Mouse (Mus musculus): ENCODE data around the gene Xpnpep1. TPM values are rescaled to one million over a fixed set of nuclear protein-coding genes. Genes with fewer than 3 reads are reported as not detected.

Gene Xpnpep1
- total RNA-seq (2021): 10 to 100 TPM; 79.1 to 85.7 TPM

DNA sequence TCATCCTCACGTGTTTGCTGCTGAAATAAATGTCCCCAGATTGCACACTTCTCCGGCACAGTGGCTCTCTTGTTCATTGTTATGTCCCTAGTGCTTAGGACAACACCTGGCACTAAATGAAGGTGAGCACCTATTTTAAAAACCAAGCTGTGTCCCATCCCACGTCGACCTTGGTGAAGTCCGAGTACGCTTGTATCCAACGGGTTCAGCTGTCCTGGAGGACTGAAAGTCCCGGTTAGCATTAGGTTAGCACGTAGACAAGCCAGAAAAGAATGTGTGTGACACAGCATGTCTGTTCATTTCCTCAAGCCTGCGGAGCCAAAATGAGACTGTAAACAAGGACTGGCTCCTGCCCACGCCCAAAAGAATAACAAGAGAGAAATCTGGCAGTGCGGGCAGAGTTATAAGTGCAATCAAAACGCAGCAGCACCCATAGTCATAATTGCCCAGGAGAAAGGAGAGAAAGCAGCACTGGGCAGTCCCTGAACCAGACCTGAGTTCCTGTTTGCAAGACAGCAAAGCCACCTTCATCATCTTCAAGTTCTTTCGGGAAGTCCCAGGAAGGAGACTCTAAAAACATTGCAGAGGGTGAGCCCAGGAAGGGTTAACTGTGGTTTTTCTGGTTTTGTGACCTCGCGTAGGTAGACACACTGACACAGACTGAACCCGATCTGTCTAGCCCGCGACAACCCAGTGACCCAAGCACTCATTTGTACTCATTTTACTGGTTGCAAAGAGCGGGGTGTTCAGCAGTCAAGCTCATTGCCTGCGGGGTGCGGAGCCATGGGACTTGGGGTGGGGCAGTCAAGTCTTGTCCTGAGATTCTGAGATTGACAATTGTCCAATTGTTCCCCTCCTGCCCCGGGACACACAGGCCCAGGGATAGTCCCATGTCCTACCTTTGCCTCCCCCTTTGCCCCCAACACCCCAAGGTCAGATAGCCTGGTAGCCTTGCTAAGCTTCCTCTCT is at the start of gene Xpnpep1:
Gene Xpnpep1 (minus strand): TSS at position 51 of the 969 bp plus-strand sequence.
- no peak for DNase-seq
- intact Hi-C loops (cut with DNase I): loop anchor here (2.0 kb wide), 1 partner anchor 42 kb away; no protein-coding TSS in a partner anchor

- DNase-seq: peak; percentile 36 to 50
- intact Hi-C loops (cut with DNase I): no loop called here
These were observed 47.5 kb upstream of the Xpnpep1 start for GRCm38 (mm10) chr19:53087268-53088143.

GRCm38 (mm10) chr19:53086861-53087260 is 46.8 kb upstream of the Xpnpep1 start:
- intact Hi-C loops (cut with DNase I): no loop called here
- peak in 1 of 2 experiments; percentile 33 for DNase-seq

DNA sequence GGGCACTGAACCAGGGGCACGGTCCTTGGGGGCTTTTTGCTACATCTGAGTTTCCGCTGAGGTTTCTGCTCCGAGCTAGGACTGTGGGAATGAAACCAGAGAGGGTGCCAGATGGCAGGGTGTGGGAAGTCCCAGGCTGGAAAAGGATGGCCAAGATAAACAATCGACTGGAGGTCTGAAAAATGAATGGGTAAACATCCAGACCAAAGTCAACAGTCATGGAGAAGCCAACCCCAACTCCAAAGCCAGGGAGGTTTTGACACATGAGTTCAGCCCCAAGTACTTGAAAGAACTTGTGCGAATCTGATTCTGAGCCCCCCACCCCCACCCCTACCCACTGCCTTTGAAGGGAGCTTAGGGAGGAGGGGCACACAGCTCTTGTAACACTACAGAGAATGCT is 44.7 kb upstream of the Xpnpep1 start:
- DNase-seq: peak; percentile 46 to 48
- intact Hi-C loops (cut with DNase I): no loop called here

DNA sequence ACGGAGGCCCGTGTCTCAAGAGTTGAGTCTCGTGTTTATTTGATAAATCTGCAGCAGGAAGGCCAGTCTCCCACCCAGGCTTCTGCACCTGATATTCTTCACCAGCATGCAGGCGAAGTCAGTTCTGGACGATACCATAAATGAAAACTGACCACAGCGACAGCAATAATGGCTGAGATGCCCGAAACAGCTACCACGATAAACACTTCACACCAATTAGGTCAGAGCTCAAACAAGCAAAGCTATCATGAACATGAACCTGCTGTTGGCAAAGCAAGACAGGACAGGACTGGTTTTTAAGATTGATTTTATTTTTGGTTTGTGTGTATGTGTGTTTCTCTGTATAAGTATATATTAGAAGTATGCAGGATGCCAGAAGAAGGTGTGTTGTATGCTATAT is 42.8 kb upstream of the Xpnpep1 start:
- intact Hi-C loops (cut with DNase I): loop anchor here (2.0 kb wide), 1 partner anchor 42 kb away; the partner anchor contains the start of gene Xpnpep1

GRCm38 (mm10) chr19:53081339-53081738 is 41.3 kb upstream of the Xpnpep1 start:
- intact Hi-C loops (cut with DNase I): no loop called here
- no peak for DNase-seq

More for the DNA sequence above, 42.8 kb upstream of the Xpnpep1 start:
- no peak for DNase-seq

GRCm38 (mm10) chr19:53080921-53081320 is 40.9 kb upstream of the Xpnpep1 start:
- DNase-seq: no peak
- intact Hi-C loops (cut with DNase I): no loop called here

- intact Hi-C loops (cut with DNase I): no loop called here
- DNase-seq: no peak
These were observed 40.5 kb upstream of the Xpnpep1 start for GRCm38 (mm10) chr19:53080487-53080886.

DNA sequence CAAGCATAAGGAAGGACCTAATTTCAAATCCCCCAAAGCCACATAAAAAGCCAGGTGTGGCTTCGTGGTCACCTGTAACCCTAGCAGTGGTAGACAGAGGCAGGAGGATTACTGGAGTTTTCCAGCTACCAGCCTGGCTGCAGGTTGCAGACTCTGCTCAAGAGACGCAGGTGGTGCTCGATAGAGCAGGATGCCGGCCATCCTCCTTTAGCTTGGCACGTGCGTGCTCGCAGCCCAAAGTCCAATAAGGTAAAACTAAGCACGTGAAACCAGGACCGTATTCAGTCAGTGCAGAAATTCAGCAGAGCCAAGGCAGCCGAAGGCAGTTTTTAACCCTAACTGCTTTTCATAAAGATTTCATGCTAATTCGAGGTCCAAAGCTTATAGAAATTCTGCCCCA is 40.0 kb upstream of the Xpnpep1 start:
- intact Hi-C loops (cut with DNase I): no loop called here
- DNase-seq: no peak

DNA sequence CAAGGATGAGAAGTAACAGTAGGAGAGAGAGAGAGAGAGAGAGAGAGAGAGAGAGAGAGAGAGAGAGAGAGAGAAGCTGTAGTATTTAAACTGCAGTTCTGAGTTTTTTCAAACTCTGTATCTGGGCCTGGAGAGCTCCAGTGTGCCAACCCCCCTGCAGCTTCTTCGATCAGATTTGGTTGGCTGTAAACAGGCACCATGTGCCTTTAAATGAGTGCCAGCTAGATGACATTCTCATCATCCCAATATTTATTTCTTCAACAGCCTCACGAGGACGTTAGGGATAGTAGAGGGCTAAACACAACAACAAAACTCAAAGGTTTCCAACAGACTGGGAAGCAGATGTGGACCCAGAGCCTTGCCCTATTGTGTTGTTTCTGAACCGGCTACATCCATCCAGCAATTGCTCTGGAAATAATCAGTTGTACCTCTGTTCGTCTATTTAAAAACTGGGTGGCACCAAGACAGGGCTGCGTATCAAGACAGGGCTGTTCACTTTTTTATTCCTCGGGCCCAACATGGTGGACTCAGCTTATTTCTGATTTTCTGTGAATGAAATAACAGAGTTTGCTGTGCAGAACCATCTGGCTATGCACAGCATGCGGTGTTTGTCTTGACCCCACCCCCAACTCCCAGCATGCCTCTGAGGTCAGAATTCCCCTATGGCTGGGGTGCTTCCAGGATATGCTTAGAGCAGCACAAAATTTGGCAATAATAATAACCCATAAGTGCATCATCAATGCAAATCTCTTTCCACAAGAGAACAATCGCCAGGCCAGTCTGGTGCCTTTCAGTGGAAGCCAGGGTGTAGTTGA is 38.5 kb upstream of the Xpnpep1 start:
- no peak for DNase-seq
- intact Hi-C loops (cut with DNase I): no loop called here

GRCm38 (mm10) chr19:53077278-53077677 is 37.3 kb upstream of the Xpnpep1 start:
- DNase-seq: no peak
- intact Hi-C loops (cut with DNase I): no loop called here

DNA sequence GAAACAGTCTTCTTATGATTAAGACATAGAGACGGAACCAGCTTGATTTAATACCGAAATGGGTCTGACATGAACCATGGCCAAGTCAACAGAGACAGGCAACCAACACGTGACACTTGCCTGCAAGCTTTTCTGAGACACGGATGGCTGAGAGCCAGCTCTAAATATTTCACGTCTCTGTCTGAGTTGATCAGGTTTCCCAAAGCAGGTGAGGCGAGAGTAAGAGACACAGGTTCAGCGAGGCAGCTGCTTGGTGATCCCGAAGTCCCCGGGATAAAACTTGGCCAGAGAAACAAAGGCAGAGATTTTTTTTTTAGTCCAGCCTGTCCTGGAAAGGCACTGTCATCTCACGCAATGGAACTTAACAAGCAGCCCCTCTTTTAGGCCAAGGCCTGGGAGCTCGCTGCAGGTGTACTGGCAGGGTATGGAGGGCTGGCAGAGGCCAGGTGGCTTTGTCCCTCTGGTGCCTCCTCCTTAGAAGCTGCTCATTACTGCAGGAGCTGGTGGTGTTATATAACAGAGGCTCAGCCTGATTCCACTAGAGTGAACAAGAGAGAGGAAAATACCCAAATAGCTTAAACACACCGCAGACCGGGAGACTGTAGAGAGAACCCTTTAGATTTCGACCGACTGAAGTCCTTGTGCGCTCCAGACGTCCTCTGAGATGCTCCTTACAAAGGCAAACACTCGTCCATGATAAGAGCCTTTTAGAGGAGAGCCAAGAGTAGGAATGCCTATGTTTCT is 36.4 kb upstream of the Xpnpep1 start:
- no peak for DNase-seq
- intact Hi-C loops (cut with DNase I): no loop called here

DNA sequence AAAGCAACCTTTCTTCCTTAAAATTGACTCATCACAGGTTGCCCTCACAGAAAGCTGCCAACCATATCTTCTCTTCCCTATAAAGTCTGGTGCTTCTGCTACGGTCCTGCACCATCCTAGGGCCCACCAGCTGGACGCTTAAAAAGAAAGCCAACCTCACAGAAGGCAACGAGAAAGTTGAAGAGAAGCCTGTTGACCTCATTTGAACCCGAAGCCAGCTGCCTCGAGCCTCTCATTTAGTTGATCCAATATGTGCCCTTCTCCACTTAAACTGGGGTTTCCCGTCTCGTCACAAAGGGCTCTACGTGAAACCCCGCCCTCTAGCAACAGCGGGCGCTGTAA is 35.9 kb upstream of the Xpnpep1 start:
- DNase-seq: no peak
- intact Hi-C loops (cut with DNase I): no loop called here

GRCm38 (mm10) chr19:53074899-53075722 is 35.1 kb upstream of the Xpnpep1 start:
- DNase-seq: peak; percentile 39 to 42
- intact Hi-C loops (cut with DNase I): no loop called here

GRCm38 (mm10) chr19:53073521-53073920 is 33.5 kb upstream of the Xpnpep1 start:
- intact Hi-C loops (cut with DNase I): no loop called here
- no peak for DNase-seq

DNA sequence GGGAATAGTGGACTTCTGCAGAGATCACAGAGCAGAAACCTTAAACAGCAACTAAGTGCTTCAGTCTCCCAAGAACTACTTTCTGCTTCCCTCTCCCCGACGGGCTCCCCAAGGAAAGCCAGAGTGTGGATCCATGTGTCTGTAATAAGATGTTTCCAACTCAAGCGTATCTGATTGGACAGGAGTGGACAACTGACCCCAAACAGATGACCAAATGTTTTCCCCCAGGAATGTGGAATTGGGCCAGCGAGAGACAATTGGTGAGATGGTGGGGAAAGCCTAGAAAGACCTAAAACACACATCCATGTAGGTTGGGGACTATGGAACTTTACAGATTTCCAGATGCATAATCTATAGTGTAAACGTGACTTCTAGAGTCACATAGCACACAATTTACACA is 32.4 kb upstream of the Xpnpep1 start:
- no peak for DNase-seq
- intact Hi-C loops (cut with DNase I): no loop called here

GRCm38 (mm10) chr19:53071651-53072050 is 31.6 kb upstream of the Xpnpep1 start:
- no peak for DNase-seq
- intact Hi-C loops (cut with DNase I): no loop called here

GRCm38 (mm10) chr19:53070870-53071269 is 30.9 kb upstream of the Xpnpep1 start:
- DNase-seq: no peak
- intact Hi-C loops (cut with DNase I): no loop called here

- no peak for DNase-seq
- intact Hi-C loops (cut with DNase I): no loop called here
These were observed 29.4 kb upstream of the Xpnpep1 start for GRCm38 (mm10) chr19:53069451-53069850.
